Mouse (Mus musculus): ENCODE measurements around the gene Ptges3l.
"Not testable (repeated sequence)": the region's sequence is repeated elsewhere in the genome, so short reads cannot be mapped to it uniquely, and the experiment has no call there.

Gene Ptges3l

GRCm38 (mm10) chr11:101420148-101420547, 5.0 kb downstream of the Ptges3l start:
- DNase-seq (ENCODE audit: low spot score in 2 of 2): no peak

- DNase-seq (ENCODE audit: low spot score in 2 of 2): no peak
Measured at GRCm38 (mm10) chr11:101419610-101420009, 5.5 kb downstream of the Ptges3l start.

- DNase-seq (ENCODE audit: low spot score in 2 of 2): peak; percentile 37 to 64
Measured at GRCm38 (mm10) chr11:101418991-101419390, 6.1 kb downstream of the Ptges3l start.

- peak; percentile 78 to 79 for DNase-seq (ENCODE audit: low spot score in 2 of 2)
Measured at GRCm38 (mm10) chr11:101417101-101417855, 7.9 kb downstream of the Ptges3l start, which contains the start of gene Aarsd1. Aarsd1 (minus strand) TSS chr11:101417615.

GRCm38 (mm10) chr11:101416433-101417100, 8.6 kb downstream of the Ptges3l start:
- DNase-seq (ENCODE audit: low spot score in 2 of 2): no peak

- DNase-seq (ENCODE audit: low spot score in 2 of 2): no peak
Measured at GRCm38 (mm10) chr11:101415306-101415705, 9.8 kb downstream of the Ptges3l start.

GRCm38 (mm10) chr11:101395110-101395509, 30.0 kb downstream of the Ptges3l start:
- peak; percentile 44 to 47 for DNase-seq (ENCODE audit: low spot score in 2 of 2)

- DNase-seq (ENCODE audit: low spot score in 2 of 2): no peak
Measured at GRCm38 (mm10) chr11:101381817-101382216, 43.3 kb downstream of the Ptges3l start.

GRCm38 (mm10) chr11:101378926-101379325, 46.2 kb downstream of the Ptges3l start:
- DNase-seq (ENCODE audit: low spot score in 2 of 2): no peak

- not testable (repeated sequence) for DNase-seq (ENCODE audit: low spot score in 2 of 2)
Measured at GRCm38 (mm10) chr11:101378196-101378595, 46.9 kb downstream of the Ptges3l start.

GRCm38 (mm10) chr11:101374421-101374938, 50.7 kb downstream of the Ptges3l start:
- DNase-seq (ENCODE audit: low spot score in 2 of 2): no peak

GRCm38 (mm10) chr11:101370141-101370540, 55.0 kb downstream of the Ptges3l start:
- DNase-seq (ENCODE audit: low spot score in 2 of 2): no peak
